Mouse (Mus musculus): ENCODE results near the gene Gm21060. TPM values are rescaled to one million over a fixed set of nuclear protein-coding genes. Genes with fewer than 3 reads are reported as not detected.
"Not testable (repeated sequence)": the region's sequence is repeated elsewhere in the genome, so short reads cannot be mapped to it uniquely, and the experiment has no call there.

The Gm21060 gene
- not detected for total RNA-seq (2021)
- long read RNA-seq, experiment 1: 0 reads
- long read RNA-seq, experiment 2: 0 reads

- no peak for DNase-seq
These were observed at the start of gene Gm21060 for GRCm38 (mm10) chr19:61296969-61297368. Gene Gm21060 (minus strand): TSS chr19:61297069.

- DNase-seq: not testable (repeated sequence)
These were observed 24.0 kb upstream of the Gm21060 start for GRCm38 (mm10) chr19:61320844-61321243.

GRCm38 (mm10) chr19:61313185-61313584, 16.3 kb upstream of the Gm21060 start:
- DNase-seq: not testable (repeated sequence)

- not testable (repeated sequence) for DNase-seq
These were observed 15.5 kb upstream of the Gm21060 start for GRCm38 (mm10) chr19:61312400-61312799.

GRCm38 (mm10) chr19:61308083-61308482, 11.2 kb upstream of the Gm21060 start:
- not testable (repeated sequence) for DNase-seq

GRCm38 (mm10) chr19:61285033-61285432, 11.8 kb downstream of the Gm21060 start:
- DNase-seq: not testable (repeated sequence)

- DNase-seq: no peak
These were observed 13.3 kb downstream of the Gm21060 start for GRCm38 (mm10) chr19:61283581-61283980.

- DNase-seq: no peak
These were observed 21.4 kb downstream of the Gm21060 start for GRCm38 (mm10) chr19:61275446-61275845.

- DNase-seq: not testable (repeated sequence)
These were observed 27.7 kb downstream of the Gm21060 start for GRCm38 (mm10) chr19:61269141-61269540.

- DNase-seq: no peak
These were observed 29.7 kb downstream of the Gm21060 start for GRCm38 (mm10) chr19:61267141-61267540.

- peak; percentile 30 for DNase-seq
These were observed 30.2 kb downstream of the Gm21060 start for GRCm38 (mm10) chr19:61266651-61267050.

GRCm38 (mm10) chr19:61266246-61266615, 30.6 kb downstream of the Gm21060 start:
- peak; percentile 48 for DNase-seq

GRCm38 (mm10) chr19:61265349-61266245, 31.3 kb downstream of the Gm21060 start:
- DNase-seq: peak; percentile 75

- DNase-seq: no peak
These were observed 31.9 kb downstream of the Gm21060 start for GRCm38 (mm10) chr19:61264933-61265332.

GRCm38 (mm10) chr19:61264227-61264626, 32.6 kb downstream of the Gm21060 start:
- DNase-seq: no peak

GRCm38 (mm10) chr19:61261241-61261640, 35.6 kb downstream of the Gm21060 start:
- DNase-seq: no peak

GRCm38 (mm10) chr19:61257733-61258132, 39.1 kb downstream of the Gm21060 start:
- no peak for DNase-seq

GRCm38 (mm10) chr19:61256166-61256887, 40.5 kb downstream of the Gm21060 start:
- no peak for DNase-seq

- not testable (repeated sequence) for DNase-seq
These were observed 49.5 kb downstream of the Gm21060 start for GRCm38 (mm10) chr19:61247334-61247733.

All from adrenal gland, postnatal 10 days (tissue).